Mouse (Mus musculus): ENCODE data around the gene Pdgfd. TPM values are rescaled to one million over a fixed set of nuclear protein-coding genes. Genes with fewer than 3 reads are reported as not detected.
"Not testable (repeated sequence)": the region's sequence is repeated elsewhere in the genome, so short reads cannot be mapped to it uniquely, and the experiment has no call there.

The Pdgfd gene
- total RNA-seq (2021): 1 to 10 TPM; 6.2 to 6.6 TPM
- long read RNA-seq, experiment 1, partial matches to known transcripts: 0 of 7 reads
- long read RNA-seq, experiment 1, other reads (novel, unspliced or antisense): 1 of 7 reads
- long read RNA-seq, experiment 2, transcript Pdgfd-201 (7 exons, 3,131 nt): major isoform, 5 of 11 reads
- long read RNA-seq, experiment 2, partial matches to known transcripts: 1 of 11 reads
- long read RNA-seq, experiment 2, other reads (novel, unspliced or antisense): 1 of 11 reads

- peak; percentile 11 to 22 for DNase-seq (ENCODE audit: low spot score in 2 of 2)
Observed at GRCm38 (mm10) chr9:6168391-6169037, at the start of gene Pdgfd. Gene Pdgfd (plus strand): TSS chr9:6168584.

GRCm38 (mm10) chr9:6169038-6169431 lies 651 bp downstream of the Pdgfd start:
- DNase-seq (ENCODE audit: low spot score in 2 of 2): no peak

GRCm38 (mm10) chr9:6170962-6171361 lies 2.6 kb downstream of the Pdgfd start:
- no peak for DNase-seq (ENCODE audit: low spot score in 2 of 2)

- DNase-seq (ENCODE audit: low spot score in 2 of 2): no peak
Observed at GRCm38 (mm10) chr9:6173276-6173675, 4.9 kb downstream of the Pdgfd start.

GRCm38 (mm10) chr9:6175731-6176130 lies 7.3 kb downstream of the Pdgfd start:
- DNase-seq (ENCODE audit: low spot score in 2 of 2): no peak

GRCm38 (mm10) chr9:6182307-6182923 lies 14.0 kb downstream of the Pdgfd start:
- no peak for DNase-seq (ENCODE audit: low spot score in 2 of 2)

GRCm38 (mm10) chr9:6187955-6188354 lies 19.6 kb downstream of the Pdgfd start:
- DNase-seq (ENCODE audit: low spot score in 2 of 2): no peak

GRCm38 (mm10) chr9:6193352-6193751 lies 25.0 kb downstream of the Pdgfd start:
- no peak for DNase-seq (ENCODE audit: low spot score in 2 of 2)

- DNase-seq (ENCODE audit: low spot score in 2 of 2): no peak
Observed at GRCm38 (mm10) chr9:6212862-6213261, 44.5 kb downstream of the Pdgfd start.

- no peak for DNase-seq (ENCODE audit: low spot score in 2 of 2)
Observed at GRCm38 (mm10) chr9:6217505-6217904, 49.1 kb downstream of the Pdgfd start.

- DNase-seq (ENCODE audit: low spot score in 2 of 2): not testable (repeated sequence)
Observed at GRCm38 (mm10) chr9:6235982-6236381, 67.6 kb downstream of the Pdgfd start.

- peak in 1 of 2 experiments; percentile 52 for DNase-seq (ENCODE audit: low spot score in 2 of 2)
Observed at GRCm38 (mm10) chr9:6250320-6250719, 81.9 kb downstream of the Pdgfd start.

GRCm38 (mm10) chr9:6251990-6252389 lies 83.6 kb downstream of the Pdgfd start:
- no peak for DNase-seq (ENCODE audit: low spot score in 2 of 2)

- no peak for DNase-seq (ENCODE audit: low spot score in 2 of 2)
Observed at GRCm38 (mm10) chr9:6257072-6257471, 88.7 kb downstream of the Pdgfd start.

GRCm38 (mm10) chr9:6264820-6265219 lies 96.4 kb downstream of the Pdgfd start:
- DNase-seq (ENCODE audit: low spot score in 2 of 2): no peak

- no peak for DNase-seq (ENCODE audit: low spot score in 2 of 2)
Observed at GRCm38 (mm10) chr9:6269796-6270280, 101.5 kb downstream of the Pdgfd start, which contains the start of gene Ddi1. Gene Ddi1 (minus strand): TSS chr9:6269846.

GRCm38 (mm10) chr9:6276395-6276794 lies 108.0 kb downstream of the Pdgfd start:
- no peak for DNase-seq (ENCODE audit: low spot score in 2 of 2)

GRCm38 (mm10) chr9:6277526-6277925 lies 109.1 kb downstream of the Pdgfd start:
- no peak for DNase-seq (ENCODE audit: low spot score in 2 of 2)

- peak in 1 of 2 experiments; percentile 1 for DNase-seq (ENCODE audit: low spot score in 2 of 2)
Observed at GRCm38 (mm10) chr9:6286770-6287169, 118.4 kb downstream of the Pdgfd start.

GRCm38 (mm10) chr9:6289211-6289696 lies 120.9 kb downstream of the Pdgfd start:
- no peak for DNase-seq (ENCODE audit: low spot score in 2 of 2)

GRCm38 (mm10) chr9:6298547-6298946 lies 130.2 kb downstream of the Pdgfd start:
- DNase-seq (ENCODE audit: low spot score in 2 of 2): no peak

GRCm38 (mm10) chr9:6302050-6302449 lies 133.7 kb downstream of the Pdgfd start:
- DNase-seq (ENCODE audit: low spot score in 2 of 2): no peak
